Mouse (Mus musculus): ENCODE data around the gene Spag7. TPM values are rescaled to one million over a fixed set of nuclear protein-coding genes. Genes with fewer than 3 reads are reported as not detected.

The Spag7 gene
- polyA plus RNA-seq (2017; shearing (Covaris generic)), result 81.0 TPM

DNA sequence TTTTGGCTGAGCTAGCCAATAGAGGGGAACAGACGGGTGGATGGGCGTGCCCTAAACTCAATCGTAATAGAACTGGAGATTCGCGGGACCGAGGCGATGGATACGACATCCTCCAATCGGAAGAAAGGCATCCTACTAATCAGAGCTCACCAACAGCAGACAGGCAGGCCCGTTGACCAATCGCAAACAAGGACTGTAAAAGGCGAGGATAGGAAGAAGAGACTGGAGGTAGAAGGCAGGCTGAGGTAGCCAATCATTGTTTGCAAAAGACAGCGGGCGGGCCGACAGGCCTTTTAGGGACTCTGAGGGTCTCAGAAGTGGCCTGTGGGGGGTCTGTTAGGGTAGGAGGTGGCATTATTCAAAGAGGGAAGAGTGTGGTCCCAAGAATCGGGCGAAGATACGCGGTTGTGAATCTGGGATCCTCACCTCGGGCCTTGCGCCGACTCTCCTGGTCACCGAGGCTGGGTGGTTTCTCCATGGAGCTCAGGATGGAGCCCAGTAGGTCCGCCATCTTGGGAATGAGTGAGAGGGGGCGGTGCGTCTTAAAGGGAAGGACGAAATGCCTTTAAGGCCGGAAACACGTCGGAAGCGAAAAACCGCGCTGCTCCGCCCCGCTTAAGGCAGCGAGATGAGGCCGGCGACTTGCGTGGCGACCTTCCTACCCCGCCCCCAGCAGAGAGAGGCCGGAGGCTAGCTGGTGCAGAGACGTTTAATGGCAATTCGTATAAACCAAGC, at the start of gene Spag7:
Gene Spag7 (minus strand): TSS at position 646 of the 735 bp plus-strand sequence.

DNA sequence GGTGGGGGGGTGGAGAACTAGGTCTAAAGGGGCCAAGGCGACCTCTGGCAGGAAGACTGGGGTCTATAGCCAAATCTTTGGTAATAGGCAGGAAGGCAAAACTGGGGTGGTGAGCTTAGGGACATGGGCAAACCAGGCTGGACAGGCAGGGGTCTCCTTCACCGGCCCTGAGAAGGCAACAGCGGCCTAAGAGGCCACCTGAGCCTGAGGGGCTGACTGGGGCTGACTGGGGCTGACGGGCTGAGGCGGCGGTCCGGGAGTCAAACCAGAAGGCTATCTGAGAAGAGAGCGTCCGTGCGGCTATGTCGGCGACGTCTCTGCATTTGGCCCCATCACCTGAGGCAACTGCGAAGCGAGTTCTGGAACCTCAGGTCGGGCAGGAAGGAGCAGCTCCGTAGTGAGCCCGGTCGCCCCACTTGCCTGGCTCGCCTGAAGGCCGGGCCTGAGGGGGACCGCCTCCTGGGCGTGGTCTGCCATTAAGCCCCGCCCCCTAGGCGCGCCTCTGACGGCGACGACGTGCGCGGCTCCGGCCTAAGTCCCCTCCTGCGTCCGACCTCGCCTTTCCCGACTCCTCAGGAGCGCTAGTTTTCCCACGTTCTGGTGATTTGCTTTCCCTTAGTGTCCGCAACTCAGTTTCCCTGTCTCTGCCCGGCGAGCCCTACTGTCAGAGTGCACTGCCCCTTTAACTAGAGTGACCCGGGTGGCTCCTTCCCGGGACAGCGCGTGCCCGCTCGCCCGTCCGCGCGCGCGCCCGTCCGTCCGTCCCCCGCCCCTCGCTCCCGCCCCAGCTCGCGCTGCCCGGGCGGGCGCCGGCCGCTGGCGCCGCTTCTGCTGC, 30.7 kb upstream of the Spag7 start, which contains the start of the genes Inca1 and Kif1c:
Gene Inca1 (minus strand): TSS at position 434 of the 835 bp plus-strand sequence.
Gene Kif1c (plus strand): TSS at position 827 of the 835 bp plus-strand sequence.

DNA sequence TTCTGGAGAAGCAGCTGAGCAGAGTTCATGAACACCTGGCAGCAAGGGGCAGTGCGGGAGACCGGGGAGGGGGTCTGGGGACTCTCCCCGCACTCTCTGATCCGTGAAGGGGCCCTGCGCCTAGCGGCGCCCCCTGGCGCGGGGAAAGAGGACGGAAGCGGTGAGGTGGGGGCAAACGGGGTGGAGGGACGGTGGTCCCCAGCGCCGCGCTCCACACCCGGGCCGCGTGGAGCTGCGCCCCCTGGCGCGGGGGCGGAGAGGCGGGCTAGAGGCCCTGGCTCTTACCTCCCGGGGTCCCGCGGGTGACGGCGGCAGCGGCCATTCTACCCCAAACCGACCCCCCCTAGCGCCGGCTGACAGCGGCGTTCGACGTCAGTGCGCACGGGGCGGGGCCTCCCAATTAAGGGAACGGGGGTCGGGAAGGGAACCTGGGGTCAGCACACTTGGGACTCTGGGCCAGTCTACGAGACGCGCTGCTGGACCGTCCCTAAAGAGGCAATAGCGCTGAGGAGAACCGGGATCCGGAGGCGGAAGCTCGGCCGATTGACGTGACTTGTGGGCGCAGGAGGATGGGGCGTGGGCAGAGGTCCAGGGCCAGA, 18.5 kb upstream of the Spag7 start, which contains the start of gene Camta2:
Gene Camta2 (minus strand): TSS at position 505 of the 599 bp plus-strand sequence.

DNA sequence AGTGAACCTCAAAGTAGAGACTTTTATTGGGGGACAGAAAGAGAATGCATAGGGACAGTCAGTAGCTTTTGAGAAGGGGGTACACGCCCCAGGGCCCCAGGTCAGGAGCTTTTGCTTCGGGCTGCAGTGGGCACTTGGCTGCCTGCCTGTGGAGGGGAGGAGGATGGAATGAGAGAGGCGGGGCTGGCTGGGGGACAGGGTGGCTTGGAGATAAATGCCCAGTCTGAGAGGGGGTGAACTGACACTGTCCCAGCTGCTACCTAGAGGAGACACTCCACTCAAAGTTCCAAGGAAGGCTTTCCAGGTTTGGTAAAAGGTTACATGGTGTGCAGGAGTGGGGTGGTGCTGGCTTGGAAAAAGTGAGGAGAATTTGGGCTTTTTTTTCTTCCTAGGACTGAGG, 12.3 kb downstream of the Spag7 start, which contains the start of gene Eno3:
Gene Eno3 (plus strand): TSS at position 239 of the 400 bp plus-strand sequence.

DNA sequence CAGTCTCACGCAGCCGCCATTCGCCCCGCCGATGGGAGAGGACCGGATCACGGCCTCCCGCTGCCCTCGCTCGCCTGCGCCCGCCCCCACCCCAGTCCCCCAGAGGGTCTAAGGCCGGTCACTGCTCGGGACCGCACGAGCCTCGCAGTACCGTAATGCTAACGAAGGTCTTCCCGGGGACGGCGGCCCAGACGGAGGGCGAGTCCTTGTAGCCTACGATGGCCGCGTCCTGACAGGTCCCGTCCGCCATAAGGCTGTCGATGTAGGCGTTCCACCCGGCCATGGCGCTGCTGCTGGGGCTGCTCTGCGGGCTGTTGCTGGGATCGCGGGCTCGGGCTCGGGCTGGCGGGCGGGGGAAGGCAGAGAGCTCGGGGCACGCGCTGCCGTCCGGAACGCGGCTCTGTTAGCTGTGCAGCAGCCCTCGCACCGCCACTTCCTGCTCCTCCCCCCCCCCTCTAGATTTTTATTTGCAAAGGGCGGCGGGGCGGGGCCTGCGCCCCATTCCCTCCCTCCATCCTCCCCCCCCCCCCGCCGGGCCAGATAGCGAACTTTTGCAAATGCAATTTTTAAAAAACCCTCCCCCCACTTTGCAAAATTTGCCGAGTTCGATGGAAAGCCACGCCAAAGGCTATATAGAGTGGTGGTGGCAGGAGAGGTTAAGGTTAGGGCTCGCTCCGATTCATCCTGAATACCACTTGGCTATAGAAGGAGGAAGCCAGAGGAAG, 14.9 kb downstream of the Spag7 start, which contains the start of gene Pfn1:
Gene Pfn1 (minus strand): TSS at position 447 of the 725 bp plus-strand sequence.

DNA sequence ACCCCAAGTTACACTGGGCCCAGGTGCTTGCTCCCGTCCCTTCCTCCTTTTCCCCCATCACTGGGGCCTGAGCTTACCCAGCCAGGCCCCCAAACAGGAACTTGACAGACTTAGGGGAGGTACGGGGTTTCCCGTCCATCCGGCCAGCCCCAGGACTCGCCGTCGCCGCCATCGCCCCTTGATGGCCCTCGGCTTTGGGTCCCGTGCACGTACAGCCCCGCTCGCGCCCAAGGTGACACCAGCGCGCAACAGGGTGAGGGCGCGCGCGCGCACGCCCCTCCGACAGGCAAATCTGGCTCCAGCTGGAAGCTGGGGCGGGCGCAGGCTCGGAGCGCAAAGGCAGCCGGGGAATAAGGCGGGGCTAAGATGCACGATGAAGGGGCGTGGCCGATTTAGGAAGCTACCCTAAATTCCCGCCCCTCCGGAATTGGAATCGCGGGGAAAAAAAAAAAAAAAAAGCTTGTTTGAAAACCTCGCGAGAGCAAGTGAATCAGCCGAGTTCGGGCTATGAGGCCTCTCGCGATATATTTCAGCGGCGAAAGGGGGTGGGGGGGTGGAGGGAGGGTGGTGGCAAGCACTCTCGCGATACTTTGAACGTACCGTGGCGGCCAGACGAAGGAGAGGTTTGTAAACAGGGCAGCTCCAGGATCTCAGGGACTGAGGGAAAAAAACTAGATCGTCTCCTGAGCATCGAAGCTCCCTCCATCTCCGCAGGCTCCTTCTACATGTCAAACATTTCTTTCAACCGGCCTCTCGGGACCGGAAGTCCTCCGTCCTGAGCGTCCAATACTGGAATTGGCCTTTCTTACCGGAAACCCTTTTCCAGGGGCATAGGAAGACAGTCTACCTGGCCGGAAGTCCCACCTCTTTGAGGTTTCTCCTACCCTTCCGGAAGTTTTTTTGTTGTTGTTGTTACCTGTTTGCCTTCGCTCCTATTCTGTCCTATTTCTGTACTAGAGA, 22.2 kb downstream of the Spag7 start, which contains the start of the genes Rnf167 and Slc25a11:
Gene Rnf167 (plus strand): TSS at position 545 of the 960 bp plus-strand sequence.
Gene Slc25a11 (minus strand): TSS at position 789 of the 960 bp plus-strand sequence.

DNA sequence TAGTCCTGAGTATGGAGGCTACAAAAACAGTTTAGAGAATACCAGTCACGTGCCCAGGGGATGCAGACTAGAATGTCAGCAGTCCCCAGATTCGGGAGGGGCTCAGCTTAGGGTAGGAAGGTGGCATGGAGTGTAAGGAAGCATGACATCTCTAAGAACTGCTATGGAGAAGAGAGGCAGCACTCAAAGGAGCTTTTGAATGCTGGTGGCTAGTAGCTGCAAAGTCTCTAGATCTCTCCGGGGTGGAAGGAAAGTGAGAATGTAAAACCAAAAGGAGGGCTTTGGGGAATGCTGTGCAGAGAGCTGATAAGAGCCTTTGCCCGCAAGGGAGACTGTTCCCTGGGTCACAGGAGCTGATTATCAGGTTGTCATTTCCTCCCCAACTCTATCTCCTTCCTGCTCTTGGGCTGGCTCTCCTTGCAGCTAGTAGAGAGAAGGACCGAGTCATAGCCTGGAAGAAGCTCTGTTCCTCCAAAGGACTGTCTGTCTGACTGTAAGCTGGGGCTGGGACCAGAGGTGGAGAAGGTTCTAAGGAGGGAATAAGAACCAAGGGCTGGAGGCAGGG, 30.4 kb downstream of the Spag7 start, which contains the start of gene Gp1ba:
Gene Gp1ba (plus strand): TSS at position 409 of the 565 bp plus-strand sequence.

DNA sequence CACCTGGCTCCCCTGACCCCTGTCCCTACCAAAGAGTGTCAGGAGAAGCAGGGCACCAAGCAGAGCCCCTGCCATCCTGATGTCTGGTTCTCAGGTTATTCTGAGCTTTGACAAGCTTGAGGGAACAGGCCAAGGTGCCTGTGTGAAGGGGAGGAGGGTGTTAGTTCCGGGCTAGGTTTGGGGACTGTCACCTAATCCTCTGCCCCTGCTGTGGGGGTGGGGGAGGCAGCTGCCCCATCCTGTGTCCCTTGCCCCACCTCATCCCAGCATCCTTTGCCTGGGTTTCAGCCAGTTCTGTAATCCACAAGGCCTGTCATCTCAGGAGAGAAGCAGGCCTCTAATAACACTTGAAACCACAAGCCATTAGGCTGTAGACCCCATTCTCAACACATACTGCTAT, 50.1 kb downstream of the Spag7 start, which contains the start of gene Chrne:
Gene Chrne (minus strand): TSS at position 116 of the 400 bp plus-strand sequence.

DNA sequence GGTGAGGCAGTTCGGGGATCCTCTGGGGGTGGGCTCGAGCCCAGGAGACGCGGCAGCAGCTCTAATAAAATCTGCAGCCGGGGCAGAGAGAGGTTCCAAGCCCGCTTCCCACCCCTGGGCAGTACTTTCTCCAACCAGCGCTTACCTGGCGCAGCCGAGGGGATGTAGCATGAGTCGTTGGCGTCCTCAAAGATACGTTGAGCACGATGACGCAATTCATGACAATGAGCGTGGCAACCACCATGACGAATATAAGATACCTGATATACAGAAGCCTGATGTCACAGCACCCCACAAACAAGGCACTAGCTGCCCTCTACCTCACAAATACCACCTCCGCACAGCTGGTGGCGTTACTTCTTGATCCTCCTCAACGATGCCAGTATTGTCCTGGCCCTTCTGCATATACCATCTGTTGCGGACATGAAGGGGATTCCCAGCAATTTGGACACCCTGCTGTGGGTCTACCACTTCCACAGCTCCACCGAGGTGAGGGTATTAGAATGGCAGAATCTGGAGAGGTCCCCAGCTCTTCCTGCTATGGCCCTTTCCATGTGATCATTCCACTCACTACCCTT, 53.6 kb downstream of the Spag7 start, which contains the start of gene 4930544D05Rik:
Gene 4930544D05Rik (plus strand): TSS at position 333 of the 578 bp plus-strand sequence.

Other genes with a start within 250 kb of the Spag7 start
- 284 TPM for gene Arrb2, start 236.8 kb downstream of the Spag7 start, polyA plus RNA-seq (2017; shearing (Covaris generic))
- gene Med11, start 217.5 kb downstream of the Spag7 start, polyA plus RNA-seq (2017; shearing (Covaris generic)), result 70.2 TPM
- gene Zmynd15, start 210.0 kb downstream of the Spag7 start, polyA plus RNA-seq (2017; shearing (Covaris generic)), result 0.13 TPM
- 1.1 TPM for gene Cxcl16, start 209.4 kb downstream of the Spag7 start, polyA plus RNA-seq (2017; shearing (Covaris generic))
- gene Tm4sf5, start 164.2 kb downstream of the Spag7 start, polyA plus RNA-seq (2017; shearing (Covaris generic)), result 1.2 TPM
- not detected for gene Vmo1, start 154.8 kb downstream of the Spag7 start, polyA plus RNA-seq (2017; shearing (Covaris generic))
- not detected for gene Gltpd2, start 150.2 kb downstream of the Spag7 start, polyA plus RNA-seq (2017; shearing (Covaris generic))
- 353 TPM for gene Psmb6, start 144.0 kb downstream of the Spag7 start, polyA plus RNA-seq (2017; shearing (Covaris generic))
- gene Gm40193, start 136.5 kb downstream of the Spag7 start, polyA plus RNA-seq (2017; shearing (Covaris generic)), result not detected
- gene Pld2, start 129.4 kb downstream of the Spag7 start, polyA plus RNA-seq (2017; shearing (Covaris generic)), result 1.9 TPM
- gene Mink1, start 106.5 kb downstream of the Spag7 start, polyA plus RNA-seq (2017; shearing (Covaris generic)), result 17.5 TPM
- gene 4930544D05Rik, start 53.6 kb downstream of the Spag7 start, polyA plus RNA-seq (2017; shearing (Covaris generic)), result 0.30 TPM
- gene Chrne, start 50.2 kb downstream of the Spag7 start, polyA plus RNA-seq (2017; shearing (Covaris generic)), result 1.1 TPM
- 0.08 TPM for gene Gp1ba, start 30.3 kb downstream of the Spag7 start, polyA plus RNA-seq (2017; shearing (Covaris generic))
- gene Rnf167, start 22.2 kb downstream of the Spag7 start, polyA plus RNA-seq (2017; shearing (Covaris generic)), result 428 TPM
- gene Slc25a11, start 21.9 kb downstream of the Spag7 start, polyA plus RNA-seq (2017; shearing (Covaris generic)), result 168 TPM
- gene Pfn1, start 14.8 kb downstream of the Spag7 start, polyA plus RNA-seq (2017; shearing (Covaris generic)), result 5,457 TPM
- gene Eno3, start 12.2 kb downstream of the Spag7 start, polyA plus RNA-seq (2017; shearing (Covaris generic)), result 36.6 TPM
- gene Camta2, start 18.7 kb upstream of the Spag7 start, polyA plus RNA-seq (2017; shearing (Covaris generic)), result 43.3 TPM
- 0.66 TPM for gene Inca1, start 30.7 kb upstream of the Spag7 start, polyA plus RNA-seq (2017; shearing (Covaris generic))
- gene Kif1c, start 31.1 kb upstream of the Spag7 start, polyA plus RNA-seq (2017; shearing (Covaris generic)), result 1.8 TPM
- gene Zfp3, start 94.8 kb upstream of the Spag7 start, polyA plus RNA-seq (2017; shearing (Covaris generic)), result 7.6 TPM
- 0.38 TPM for gene Scimp, start 143.2 kb upstream of the Spag7 start, polyA plus RNA-seq (2017; shearing (Covaris generic))
- gene Rabep1, start 175.4 kb upstream of the Spag7 start, polyA plus RNA-seq (2017; shearing (Covaris generic)), result 46.9 TPM